Mouse (Mus musculus): ENCODE data around the gene Dpy30.

The Dpy30 gene

GRCm38 (mm10) chr17:74262415-74262814 is 61.3 kb downstream of the Dpy30 start:
- DNase-seq (ENCODE audit: low read depth): no peak

Measured in 416B (cell line).